Mouse (Mus musculus) heart, embryonic 16.5 days (tissue): ENCODE results near the gene Ephb6. TPM values are rescaled to one million over a fixed set of nuclear protein-coding genes. Genes with fewer than 3 reads are reported as not detected.
"Not testable (repeated sequence)": the region's sequence is repeated elsewhere in the genome, so short reads cannot be mapped to it uniquely, and the experiment has no call there.

Experiments
- ATAC-seq: fragments of 200-750 bp; cut with Nextera tagmentation; replicated peaks from 2 replicates; pipeline ENCODE4 v1.8.0; 2017; ENCODE audit warnings: moderate number of reproducible peaks; ENCODE audit not compliant: insufficient read depth, low FRiP score; ENCODE audit errors: extremely low read depth
- H3K27ac ChIP-seq: fragments of 300-500 bp; sonication (generic); 2 replicates; pipeline ENCODE4 v1.5.1; 2014; ENCODE audit warnings: mild to moderate bottlenecking, low read length, control low read depth, moderate library complexity
- H3K27me3 ChIP-seq: fragments of 300-500 bp; sonication (generic); 2 replicates; pipeline ENCODE4 v1.6.1; 2014; ENCODE audit warnings: low read length, mixed read lengths; ENCODE audit not compliant: control insufficient read depth, insufficient read depth
- H3K36me3 ChIP-seq: fragments of 300-500 bp; sonication (generic); 2 replicates; pipeline ENCODE4 v1.6.1; 2014; ENCODE audit not compliant: control insufficient read depth, insufficient read depth
- H3K4me1 ChIP-seq: fragments of 300-500 bp; sonication (generic); 2 replicates; pipeline ENCODE4 v1.6.1; 2014; ENCODE audit warnings: low read length, mixed read lengths; ENCODE audit not compliant: control insufficient read depth, insufficient read depth
- H3K4me2 ChIP-seq: fragments of 300-500 bp; sonication (generic); 2 replicates; pipeline ENCODE4 v1.6.1; 2014; ENCODE audit warnings: low read depth, mild to moderate bottlenecking, control low read depth, low read length
- H3K4me3 ChIP-seq: fragments of 300-500 bp; sonication (generic); 2 replicates; pipeline ENCODE4 v1.5.1; 2014; ENCODE audit warnings: mild to moderate bottlenecking, control low read depth, low read length
- H3K9ac ChIP-seq: fragments of 300-500 bp; sonication (generic); 2 replicates; pipeline ENCODE4 v1.6.1; 2014; ENCODE audit warnings: low read length, control low read depth
- H3K9me3 ChIP-seq: fragments of 300-500 bp; sonication (generic); replicated peaks from 2 replicates; pipeline ENCODE4 v1.6.1; 2016; ENCODE audit warnings: low read length; ENCODE audit not compliant: control insufficient read depth
- WGBS: fragments of 180-500 bp; shearing (Covaris S2); extraction: QIAGEN DNeasy Blood & Tissue Kit; methylation state at CpG from one replicate; pipeline ENCODE4 v1.1.7; 2014; 5-methylcytosine and 5-hydroxymethylcytosine counted together
- polyA plus RNA-seq: library from polyadenylated mRNA; unstranded; fragments of >200 nt; fragmentation: Nextera tagmentation; extraction: Ambion mirVana; gene quantifications from 2 replicates; pipeline ENCODE4 v1.2.1, GENCODE M21; 2015

The Ephb6 gene
- 5.4 and 6.5 TPM in 2 replicates for polyA plus RNA-seq

DNA sequence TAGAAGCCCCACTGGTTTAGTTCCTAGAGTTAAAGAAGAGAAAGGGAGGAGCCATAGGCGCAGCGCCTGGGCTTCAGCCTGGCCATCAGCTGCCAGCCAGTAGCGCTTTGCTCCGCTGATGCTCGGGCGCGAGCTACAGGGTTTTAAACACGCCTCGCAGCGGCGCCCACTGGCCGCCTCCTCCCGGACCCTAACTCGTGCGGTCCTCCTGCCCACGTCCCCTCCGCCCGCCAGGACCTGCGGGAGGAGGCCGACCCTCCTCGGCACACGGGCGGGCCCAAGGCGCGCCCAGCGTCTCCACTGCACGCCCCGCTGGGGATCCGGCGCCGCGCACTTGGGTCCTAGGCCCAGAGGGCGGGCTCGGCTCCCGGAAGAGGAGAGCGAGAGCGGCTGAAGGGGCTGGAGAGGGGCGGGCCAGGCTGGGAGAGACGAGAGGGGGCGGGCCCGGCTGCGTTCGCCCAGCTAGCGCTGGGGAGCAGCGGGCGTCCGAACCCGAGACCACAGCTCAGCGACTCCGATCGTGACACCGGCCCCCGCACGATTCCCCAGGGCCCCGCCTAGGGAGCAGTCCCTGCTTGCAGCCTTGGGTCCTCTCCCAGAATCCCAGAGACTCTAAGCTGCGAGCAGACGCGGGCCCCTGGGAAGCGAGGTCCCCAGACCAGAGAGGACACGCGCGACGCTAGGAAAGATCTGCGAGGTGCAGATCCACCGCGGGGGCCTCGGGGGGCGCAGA lies at the start of gene Ephb6:
Ephb6 (plus strand) TSS at position 422 of the 733 bp plus-strand sequence.
- ATAC-seq, result peak; percentile 96
- Histone ChIP-seq H3K9me3 (no peaks in the 10 kb centered on the region), H3K4me2 (peak within 1 kb of the TSS; percentile 99), H3K36me3 (no peaks in the 10 kb centered on the region), H3K4me1 (peaks cover 4% of the 10 kb centered on the region; the same call in 1 of the 2 replicates), H3K4me3 (peak within 1 kb of the TSS; percentile 71), H3K27me3 (peaks cover 8% of the 10 kb centered on the region), H3K27ac (peak within 1 kb of the TSS; percentile 67), H3K9ac (peak within 1 kb of the TSS; percentile 74)
- under 1% methylated on average over 68 of the region's 68 CpGs for WGBS

DNA sequence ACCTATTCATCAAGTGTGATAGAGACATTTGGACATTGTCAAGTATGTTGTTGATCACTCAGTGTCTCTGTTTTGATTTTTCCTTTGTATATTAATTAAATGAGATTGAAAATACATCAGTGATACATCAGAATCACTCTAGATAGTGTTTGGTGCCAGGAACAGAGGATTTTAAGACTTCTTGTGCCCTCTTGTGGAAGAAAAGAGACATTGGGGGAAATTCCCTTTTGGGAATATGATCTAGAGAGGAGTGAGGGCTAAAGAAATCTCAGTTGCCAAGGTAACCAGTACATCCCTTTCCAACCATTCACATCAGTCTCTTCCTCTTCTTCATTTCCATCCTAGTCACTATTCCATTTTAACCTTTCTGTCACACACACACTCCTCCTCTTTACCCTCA lies 48.9 kb upstream of the Ephb6 start:
- Histone ChIP-seq H3K27ac (no peak overlapping the region), H3K4me2 (no peak overlapping the region), H3K36me3 (no peaks in the 10 kb centered on the region), H3K4me3 (no peak overlapping the region), H3K27me3 (no peaks in the 10 kb centered on the region), H3K9ac (no peak overlapping the region), H3K9me3 (no peaks in the 10 kb centered on the region), H3K4me1 (no peaks in the 10 kb centered on the region)
- no peak for ATAC-seq

DNA sequence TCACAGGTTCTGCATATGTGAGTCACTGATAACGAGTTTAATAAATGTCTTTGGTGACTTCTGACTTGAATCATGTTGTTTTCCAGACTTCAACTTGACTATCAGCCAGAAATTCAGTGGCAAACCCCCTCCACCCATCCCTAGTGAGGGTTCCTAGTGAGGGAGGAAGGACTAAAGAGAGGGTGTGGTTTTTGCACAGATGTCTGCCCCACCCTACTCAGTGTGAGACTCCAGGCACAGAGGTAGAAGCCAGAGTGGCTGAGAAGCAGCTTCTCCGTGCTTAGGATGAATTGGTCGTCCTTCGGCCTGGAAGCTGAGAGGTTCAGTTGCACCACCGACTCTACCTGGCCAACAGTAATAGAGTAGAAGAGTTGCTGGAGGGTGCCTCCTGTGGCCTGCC lies 47.8 kb upstream of the Ephb6 start:
- no peaks in the 10 kb centered on the region for H3K9me3 ChIP-seq
- no peak for ATAC-seq
- H3K27me3 ChIP-seq, result no peaks in the 10 kb centered on the region
- H3K27ac ChIP-seq, result no peak overlapping the region
- no peak overlapping the region for H3K4me3 ChIP-seq
- H3K36me3 ChIP-seq, result no peaks in the 10 kb centered on the region
- H3K4me1 ChIP-seq, result no peaks in the 10 kb centered on the region
- 71% methylated on average over 5 of the region's 5 CpGs for WGBS
- no peak overlapping the region for H3K9ac ChIP-seq
- H3K4me2 ChIP-seq, result no peak overlapping the region

DNA sequence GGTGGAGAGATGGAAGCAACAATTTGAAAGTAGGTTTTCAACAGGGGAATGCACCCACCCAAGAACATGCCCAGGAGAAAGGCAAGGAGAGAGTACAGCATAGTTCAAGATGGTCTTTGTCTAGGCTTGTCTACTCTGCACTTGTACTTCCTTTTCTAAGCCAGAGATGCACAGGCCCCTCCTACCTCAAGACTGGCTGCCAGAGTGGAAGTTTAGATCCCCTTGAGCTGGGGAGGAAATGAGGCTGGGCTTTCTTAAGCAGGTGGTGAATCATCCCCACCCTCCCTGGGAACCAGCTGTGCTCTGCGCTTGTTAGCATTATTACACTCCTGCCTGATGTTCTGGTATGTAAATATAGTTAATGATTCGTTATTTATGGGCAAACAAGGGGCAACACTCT lies 47.0 kb upstream of the Ephb6 start:
- Histone ChIP-seq H3K4me3 (no peak overlapping the region), H3K9me3 (no peaks in the 10 kb centered on the region), H3K9ac (no peak overlapping the region), H3K36me3 (no peaks in the 10 kb centered on the region), H3K27ac (peak overlapping the region; percentile 51; the same call in 1 of the 2 replicates), H3K4me1 (no peaks in the 10 kb centered on the region), H3K4me2 (no peak overlapping the region), H3K27me3 (no peaks in the 10 kb centered on the region)
- ATAC-seq, result peak; percentile 34
- WGBS, result 46% methylated on average over 2 of the region's 2 CpGs

DNA sequence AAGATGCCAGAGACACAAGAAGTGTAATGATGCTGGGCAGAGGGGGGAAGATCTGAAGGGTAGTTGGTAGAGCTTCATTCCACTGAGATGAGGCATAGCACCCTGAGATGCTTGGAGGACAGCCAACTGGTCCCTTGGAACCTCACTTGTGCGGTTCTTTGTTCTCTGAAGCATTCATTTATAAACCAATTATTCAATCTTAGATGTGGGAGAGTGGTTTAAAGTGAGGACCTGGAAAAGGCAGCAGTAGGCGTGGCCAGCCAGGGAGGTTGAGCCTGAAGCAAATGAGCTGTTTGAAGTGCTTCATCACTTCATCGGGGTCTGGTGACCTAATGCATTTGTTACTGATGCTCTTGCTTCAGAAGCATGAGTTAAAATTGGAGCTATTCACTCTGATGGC lies 46.0 kb upstream of the Ephb6 start:
- ATAC-seq, result no peak
- Histone ChIP-seq H3K27me3 (no peaks in the 10 kb centered on the region), H3K36me3 (no peaks in the 10 kb centered on the region), H3K4me2 (no peak overlapping the region), H3K9ac (no peak overlapping the region), H3K9me3 (no peaks in the 10 kb centered on the region), H3K4me1 (no peaks in the 10 kb centered on the region), H3K27ac (no peak overlapping the region), H3K4me3 (no peak overlapping the region)
- 47% methylated on average over 3 of the region's 3 CpGs for WGBS

DNA sequence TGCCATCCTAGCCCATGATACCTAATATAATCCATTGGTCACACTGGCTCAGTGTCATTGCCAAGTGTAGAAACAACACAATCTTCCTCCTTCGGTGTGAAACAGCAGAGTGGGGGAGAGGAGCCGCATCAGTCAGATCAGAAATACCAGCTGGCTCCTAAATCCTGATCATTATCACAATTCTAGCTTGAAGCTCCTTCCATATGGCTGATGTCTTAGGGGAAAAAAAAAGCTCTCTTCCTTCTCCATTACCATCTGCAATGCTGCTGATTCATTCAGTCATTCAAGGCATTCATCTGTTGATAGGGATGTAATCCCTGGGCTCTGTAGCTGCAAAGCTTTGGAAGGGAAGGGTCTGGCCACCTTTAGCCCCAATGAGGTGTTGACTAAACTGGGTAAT lies 45.0 kb upstream of the Ephb6 start:
- H3K27ac ChIP-seq, result no peak overlapping the region
- H3K27me3 ChIP-seq, result no peaks in the 10 kb centered on the region
- H3K4me2 ChIP-seq, result no peak overlapping the region
- 84% methylated on average over 2 of the region's 2 CpGs for WGBS
- H3K36me3 ChIP-seq, result no peaks in the 10 kb centered on the region
- no peak for ATAC-seq
- no peaks in the 10 kb centered on the region for H3K9me3 ChIP-seq
- H3K4me1 ChIP-seq, result no peaks in the 10 kb centered on the region
- no peak overlapping the region for H3K4me3 ChIP-seq
- H3K9ac ChIP-seq, result no peak overlapping the region

DNA sequence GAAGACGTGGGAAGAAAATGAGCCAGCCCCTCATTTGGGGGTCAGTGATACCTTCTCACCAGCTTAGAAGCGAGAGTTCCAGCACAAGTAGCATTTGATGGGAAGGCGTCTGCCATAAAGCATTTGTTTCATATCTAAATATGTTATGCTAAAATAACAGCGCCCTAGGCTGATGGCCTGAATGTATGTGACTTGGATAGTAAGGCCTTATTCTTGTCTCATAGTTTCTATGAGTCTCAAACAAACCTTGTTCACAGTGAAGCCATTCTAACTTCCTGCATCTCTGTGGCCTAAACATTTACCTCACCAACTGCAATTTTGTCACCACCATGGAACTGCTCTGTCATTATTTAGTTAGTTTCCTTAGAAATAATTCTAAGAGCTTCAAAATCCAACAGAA lies 42.7 kb upstream of the Ephb6 start:
- Histone ChIP-seq H3K4me1 (no peaks in the 10 kb centered on the region), H3K4me3 (peak overlapping the region; percentile 11; the same call in 1 of the 2 replicates), H3K9me3 (no peaks in the 10 kb centered on the region), H3K36me3 (no peaks in the 10 kb centered on the region), H3K27me3 (no peaks in the 10 kb centered on the region), H3K9ac (no peak overlapping the region), H3K27ac (no peak overlapping the region), H3K4me2 (peak overlapping the region; percentile 43; the same call in 1 of the 2 replicates)
- WGBS, result 81% methylated on average over 4 of the region's 4 CpGs
- no peak for ATAC-seq

DNA sequence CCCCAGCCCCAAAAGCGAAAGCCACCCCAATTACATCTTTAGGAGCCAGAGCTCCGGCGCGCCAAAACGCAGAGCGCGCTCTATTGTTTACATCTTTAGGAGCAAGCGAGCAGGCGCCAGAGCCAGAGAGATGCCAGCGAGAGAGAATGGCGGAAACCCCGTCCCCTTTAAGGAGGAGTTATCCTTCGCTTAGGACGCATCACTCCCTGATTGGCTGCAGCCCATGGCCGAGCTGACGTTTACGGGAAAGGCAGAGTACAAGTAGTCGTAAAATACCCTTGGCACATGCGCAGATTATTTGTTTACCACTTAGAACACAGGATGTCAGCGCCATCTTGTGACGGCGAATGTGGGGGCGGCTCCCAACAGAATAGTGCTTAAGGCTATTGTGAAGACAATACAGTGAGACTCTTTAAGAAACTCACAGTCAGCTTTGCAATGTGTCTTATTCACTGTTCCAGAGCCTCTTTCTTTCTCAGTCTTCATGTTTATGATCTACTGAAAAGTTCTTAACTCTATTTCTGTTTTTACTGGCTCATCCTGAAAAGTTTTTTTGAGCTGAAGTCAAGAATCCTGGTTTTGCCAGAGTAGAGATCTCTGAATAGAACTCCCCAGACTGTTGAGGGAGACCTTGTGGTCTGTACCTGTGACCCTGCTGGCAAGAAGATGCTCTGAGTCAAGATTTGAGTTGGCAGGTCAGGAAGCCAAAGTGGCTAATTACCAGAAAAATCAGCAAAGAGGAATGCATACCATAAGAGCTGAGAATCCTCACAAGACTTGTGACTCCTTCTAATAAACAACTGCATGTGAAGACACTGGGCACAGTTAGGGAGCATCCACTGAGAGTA lies 42.0 kb upstream of the Ephb6 start:
- WGBS, result 46% methylated on average over 4 of the region's 23 CpGs
- H3K9me3 ChIP-seq, H3K4me2 ChIP-seq, H3K36me3 ChIP-seq, ATAC-seq, H3K4me1 ChIP-seq, H3K27ac ChIP-seq, H3K27me3 ChIP-seq, H3K9ac ChIP-seq: not testable (repeated sequence)
- 0 out of 2 replicates have a peak overlapping the region, but pooled peaks have one; percentile 11 for H3K4me3 ChIP-seq

DNA sequence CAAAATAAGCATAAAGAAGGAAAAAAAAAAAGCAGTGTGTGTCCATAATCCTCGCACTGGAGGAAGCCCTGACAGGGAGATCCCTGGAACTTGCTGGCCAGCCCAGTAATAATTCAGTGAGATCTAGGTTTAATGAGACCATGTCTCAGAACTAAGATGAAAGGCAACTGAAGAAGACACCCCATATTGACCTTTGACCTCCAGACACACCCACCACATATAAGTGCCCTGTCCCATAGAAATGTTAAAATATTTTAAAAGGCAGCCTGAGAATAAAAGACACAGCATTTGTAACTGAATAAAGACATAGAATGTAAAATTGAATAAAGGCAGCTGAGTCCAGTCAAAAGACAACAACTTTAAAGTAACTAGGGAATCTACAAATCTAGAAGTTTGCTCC lies 40.0 kb upstream of the Ephb6 start:
- Histone ChIP-seq H3K27ac (no peak overlapping the region), H3K4me1 (no peaks in the 10 kb centered on the region), H3K27me3 (no peaks in the 10 kb centered on the region), H3K9ac (no peak overlapping the region), H3K9me3 (no peaks in the 10 kb centered on the region), H3K36me3 (no peaks in the 10 kb centered on the region), H3K4me2 (no peak overlapping the region), H3K4me3 (no peak overlapping the region)
- WGBS, result 86% methylated on average over 1 of the region's 1 CpGs
- no peak for ATAC-seq
